Mouse (Mus musculus) heart, embryonic 12.5 days (tissue): ENCODE data around the gene Rfx7. TPM values are rescaled to one million over a fixed set of nuclear protein-coding genes. Genes with fewer than 3 reads are reported as not detected.

Experiments used
- ATAC-seq: fragments of 200-750 bp; cut with Nextera tagmentation; 2 replicates; pipeline ENCODE4 v1.8.0; 2017; ENCODE audit warnings: moderate TSS enrichment, moderate library complexity; ENCODE audit not compliant: insufficient number of reproducible peaks, low FRiP score
- H3K27ac ChIP-seq: fragments of 300-500 bp; sonication (generic); 2 replicates; pipeline ENCODE4 v1.5.1; 2016; ENCODE audit warnings: mild to moderate bottlenecking, moderate library complexity; ENCODE audit not compliant: poor library complexity, severe bottlenecking
- H3K27me3 ChIP-seq: fragments of 300-500 bp; sonication (generic); replicated peaks from 2 replicates; pipeline ENCODE4 v1.6.1; 2016; ENCODE audit warnings: mild to moderate bottlenecking, moderate library complexity
- H3K36me3 ChIP-seq: fragments of 300-500 bp; sonication (generic); 2 replicates; pipeline ENCODE4 v1.6.1; 2016; ENCODE audit warnings: mild to moderate bottlenecking, moderate library complexity
- H3K4me1 ChIP-seq: fragments of 300-500 bp; sonication (generic); replicated peaks from 2 replicates; pipeline ENCODE4 v1.6.1; 2016; ENCODE audit warnings: mild to moderate bottlenecking
- H3K4me2 ChIP-seq: fragments of 300-500 bp; sonication (generic); 2 replicates; pipeline ENCODE4 v1.6.1; 2016; ENCODE audit warnings: mild to moderate bottlenecking, moderate library complexity
- H3K4me3 ChIP-seq: fragments of 300-500 bp; sonication (generic); 2 replicates; pipeline ENCODE4 v1.5.1; 2016; ENCODE audit warnings: mild to moderate bottlenecking
- H3K9ac ChIP-seq: fragments of 300-500 bp; sonication (generic); 2 replicates; pipeline ENCODE4 v1.6.1; 2016; ENCODE audit warnings: mild to moderate bottlenecking, moderate library complexity
- H3K9me3 ChIP-seq: fragments of 300-500 bp; sonication (generic); replicated peaks from 2 replicates; pipeline ENCODE4 v1.6.1; 2016; ENCODE audit warnings: mild to moderate bottlenecking, moderate library complexity
- WGBS: fragments of 180-500 bp; shearing (Covaris S2); methylation state at CpG from one replicate; pipeline ENCODE4 v1.1.7; 2016; 5-methylcytosine and 5-hydroxymethylcytosine counted together
- polyA plus RNA-seq: library from polyadenylated mRNA; unstranded; fragments of >200 nt; fragmentation: Nextera tagmentation; extraction: Ambion mirVana; gene quantifications from 2 replicates; pipeline ENCODE4 v1.2.1, GENCODE M21; 2016

Gene Rfx7
- polyA plus RNA-seq, 1 experiment from 2014 or later, result 10.8 TPM

DNA sequence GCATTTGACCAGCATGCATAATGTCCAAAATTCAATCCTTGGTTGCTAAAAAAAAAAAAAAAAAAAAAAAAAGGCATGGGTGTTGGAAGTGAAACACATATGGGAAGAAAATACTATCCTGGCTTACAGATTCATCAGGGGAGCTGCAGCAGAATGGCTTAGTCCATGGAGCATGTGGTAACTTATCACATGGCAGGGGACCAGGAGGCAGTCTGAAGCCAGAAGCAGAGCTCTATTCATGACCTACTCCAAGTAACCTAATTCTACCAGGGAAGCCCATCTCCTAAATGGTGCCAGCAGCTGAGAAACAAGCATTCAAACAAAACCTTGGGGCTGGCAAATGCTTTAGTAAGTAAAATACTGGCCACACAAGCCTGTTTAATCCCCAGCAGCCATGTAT is 12.8 kb upstream of the Rfx7 start:
- no peak overlapping the region for H3K4me3 ChIP-seq
- H3K36me3 ChIP-seq, result no peaks in the 10 kb centered on the region
- H3K9ac ChIP-seq, result no peak overlapping the region
- H3K4me1 ChIP-seq, result no peaks in the 10 kb centered on the region
- no peak for ATAC-seq
- no peaks in the 10 kb centered on the region for H3K27me3 ChIP-seq
- H3K27ac ChIP-seq, result no peak overlapping the region
- H3K4me2 ChIP-seq, result no peak overlapping the region
- no peaks in the 10 kb centered on the region for H3K9me3 ChIP-seq

DNA sequence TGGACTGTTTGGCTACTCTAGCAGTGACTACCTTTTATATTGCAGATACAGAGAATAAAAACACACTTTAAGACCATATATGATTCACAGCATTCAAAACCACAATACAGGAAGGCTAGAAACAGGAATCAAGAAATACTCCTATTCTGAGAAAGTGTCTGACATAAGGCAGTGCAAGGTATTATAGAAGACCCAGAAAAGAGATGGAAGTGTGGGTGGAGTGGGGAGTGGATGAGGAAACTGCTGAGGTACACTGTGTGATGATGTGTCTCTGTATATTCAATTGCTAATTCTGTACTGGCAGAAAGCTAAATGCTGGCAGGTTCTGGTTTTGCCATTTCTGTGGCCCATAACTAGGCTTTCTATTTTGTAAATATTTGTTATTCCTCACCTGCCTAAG is 11.2 kb upstream of the Rfx7 start:
- H3K27ac ChIP-seq, result no peak overlapping the region
- ATAC-seq, result no peak
- H3K36me3 ChIP-seq, result no peaks in the 10 kb centered on the region
- H3K4me2 ChIP-seq, result no peak overlapping the region
- H3K9ac ChIP-seq, result no peak overlapping the region
- no peaks in the 10 kb centered on the region for H3K9me3 ChIP-seq
- no peaks in the 10 kb centered on the region for H3K27me3 ChIP-seq
- no peak overlapping the region for H3K4me3 ChIP-seq
- no peaks in the 10 kb centered on the region for H3K4me1 ChIP-seq

DNA sequence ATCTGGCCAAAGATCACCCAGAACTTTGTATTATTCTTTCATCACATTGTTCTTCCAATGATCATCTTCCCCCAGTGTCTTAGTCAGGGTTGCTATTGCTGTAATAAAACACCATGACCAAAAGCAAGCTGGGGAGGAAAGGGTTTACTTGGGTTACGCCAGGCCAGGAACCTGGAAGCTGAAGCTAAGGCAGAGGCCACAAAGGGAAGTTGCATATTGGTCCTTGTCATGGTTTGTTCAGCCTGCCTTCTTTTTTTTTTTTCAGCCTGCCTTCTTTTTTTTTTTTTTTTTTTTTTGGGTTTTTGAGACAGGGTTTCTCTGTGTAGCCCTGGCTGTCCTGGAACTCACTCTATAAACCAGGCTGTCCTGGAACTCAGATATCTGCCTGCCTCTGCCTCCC is 5.9 kb upstream of the Rfx7 start:
- WGBS, result 82% methylated on average over 1 of the region's 1 CpGs

DNA sequence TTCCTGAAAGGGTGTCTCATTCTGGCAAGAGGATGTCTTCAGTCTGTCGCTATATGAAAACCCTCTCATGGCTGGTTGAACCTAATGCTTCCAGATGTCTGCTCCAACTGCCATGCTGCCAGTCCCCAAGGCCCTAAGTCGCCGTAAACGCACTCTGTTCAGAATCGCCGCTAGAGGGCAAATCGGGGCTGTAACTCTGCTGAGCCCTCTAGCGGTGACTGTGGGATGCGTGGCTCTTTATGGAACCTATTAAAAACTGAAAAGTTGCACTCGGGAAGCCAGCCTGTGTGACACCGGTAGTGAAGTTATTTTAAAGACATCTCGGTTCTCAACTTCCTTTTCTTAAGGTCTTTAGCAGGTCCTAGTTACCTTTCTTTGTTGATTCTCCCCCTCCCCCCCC is 1.8 kb upstream of the Rfx7 start:
- Histone ChIP-seq H3K27ac (no peak overlapping the region), H3K9me3 (no peaks in the 10 kb centered on the region), H3K4me1 (peaks cover 9% of the 10 kb centered on the region), H3K27me3 (no peaks in the 10 kb centered on the region), H3K36me3 (no peaks in the 10 kb centered on the region), H3K4me2 (peak overlapping the region; percentile 92; the same call in 1 of the 2 replicates), H3K4me3 (no peak overlapping the region), H3K9ac (no peak overlapping the region)
- whole genome bisulfite sequencing, result 1% methylated on average over 12 of the region's 12 CpGs
- ATAC-seq, result no peak

More for the DNA sequence above, 5.9 kb upstream of the Rfx7 start:
- no peak overlapping the region for H3K9ac ChIP-seq
- no peaks in the 10 kb centered on the region for H3K27me3 ChIP-seq
- H3K4me3 ChIP-seq, result no peak overlapping the region
- no peak for ATAC-seq
- H3K27ac ChIP-seq, result no peak overlapping the region
- H3K4me2 ChIP-seq, result no peak overlapping the region
- H3K4me1 ChIP-seq, result peaks cover 6% of the 10 kb centered on the region
- H3K36me3 ChIP-seq, result no peaks in the 10 kb centered on the region
- H3K9me3 ChIP-seq, result no peaks in the 10 kb centered on the region

DNA sequence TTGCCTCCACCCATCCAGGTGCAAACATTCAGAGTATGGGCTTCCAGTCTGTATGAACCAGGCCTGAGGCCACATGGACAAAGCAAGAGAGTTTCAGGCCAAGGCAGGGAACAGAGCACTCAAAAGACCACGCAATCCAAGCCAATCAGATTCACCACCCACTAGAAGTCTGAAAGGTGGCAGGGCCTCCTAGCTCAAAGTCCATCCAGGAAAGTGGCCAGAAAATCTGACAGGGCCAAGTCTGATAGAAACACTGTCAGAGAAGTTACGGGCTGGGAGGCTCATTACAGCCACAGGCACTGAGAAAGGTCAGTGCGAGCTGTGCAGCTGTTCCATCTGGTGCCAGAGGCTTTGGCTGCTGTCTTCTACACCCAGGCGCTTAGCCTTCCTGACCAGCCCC is 1.2 kb upstream of the Rfx7 start:
- H3K9ac ChIP-seq, result peak overlapping the region; percentile 98
- H3K4me1 ChIP-seq, result peaks cover 9% of the 10 kb centered on the region
- H3K36me3 ChIP-seq, result no peaks in the 10 kb centered on the region
- no peak for ATAC-seq
- 42% methylated on average over 4 of the region's 4 CpGs for WGBS
- H3K27me3 ChIP-seq, result no peaks in the 10 kb centered on the region
- H3K4me3 ChIP-seq, result peak overlapping the region; percentile 91
- H3K27ac ChIP-seq, result peak overlapping the region; percentile 99
- H3K4me2 ChIP-seq, result peak overlapping the region; percentile 92
- no peaks in the 10 kb centered on the region for H3K9me3 ChIP-seq

DNA sequence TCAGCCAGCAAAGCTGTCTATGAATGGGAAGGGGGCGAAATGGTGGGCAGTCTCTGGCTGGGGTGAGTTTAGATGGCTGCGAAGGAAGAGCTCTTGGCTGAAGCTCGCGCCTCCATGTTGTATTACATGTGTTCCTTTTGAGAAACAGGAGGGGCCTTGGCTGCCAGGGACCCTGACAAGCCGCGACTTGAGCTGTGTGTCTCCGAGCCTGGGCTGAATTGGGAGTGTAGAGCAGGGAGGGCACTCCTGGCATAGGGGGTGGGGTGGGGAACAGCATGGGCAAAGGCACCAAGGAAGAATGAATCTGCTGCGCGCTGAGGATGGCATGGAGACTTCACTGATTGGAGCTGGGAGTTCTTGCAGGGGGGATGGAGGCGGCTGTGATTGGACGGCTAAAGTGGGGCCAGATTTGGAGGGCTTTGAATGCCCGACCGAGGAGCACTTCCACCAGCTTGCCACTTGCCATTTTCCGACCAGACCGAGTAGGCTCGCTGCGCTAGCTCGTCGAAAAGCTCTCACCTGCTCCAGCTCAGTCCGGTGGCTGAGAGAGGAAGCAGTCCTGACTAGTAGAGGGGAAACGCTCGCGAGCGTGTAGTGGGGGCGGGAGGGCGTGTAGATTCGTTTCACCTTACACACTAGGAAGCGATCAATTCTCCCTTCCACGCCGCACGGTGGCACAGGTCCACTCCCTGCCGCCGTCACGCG is 597 bp upstream of the Rfx7 start:
- Histone ChIP-seq H3K4me3 (peak overlapping the region; percentile 91), H3K27me3 (no peaks in the 10 kb centered on the region), H3K4me2 (peak overlapping the region; percentile 92), H3K36me3 (no peaks in the 10 kb centered on the region), H3K27ac (peak overlapping the region; percentile 99), H3K4me1 (peaks cover 9% of the 10 kb centered on the region), H3K9me3 (no peaks in the 10 kb centered on the region), H3K9ac (peak overlapping the region; percentile 98)
- WGBS, result 3% methylated on average over 31 of the region's 35 CpGs
- peak; percentile 77 for ATAC-seq

DNA sequence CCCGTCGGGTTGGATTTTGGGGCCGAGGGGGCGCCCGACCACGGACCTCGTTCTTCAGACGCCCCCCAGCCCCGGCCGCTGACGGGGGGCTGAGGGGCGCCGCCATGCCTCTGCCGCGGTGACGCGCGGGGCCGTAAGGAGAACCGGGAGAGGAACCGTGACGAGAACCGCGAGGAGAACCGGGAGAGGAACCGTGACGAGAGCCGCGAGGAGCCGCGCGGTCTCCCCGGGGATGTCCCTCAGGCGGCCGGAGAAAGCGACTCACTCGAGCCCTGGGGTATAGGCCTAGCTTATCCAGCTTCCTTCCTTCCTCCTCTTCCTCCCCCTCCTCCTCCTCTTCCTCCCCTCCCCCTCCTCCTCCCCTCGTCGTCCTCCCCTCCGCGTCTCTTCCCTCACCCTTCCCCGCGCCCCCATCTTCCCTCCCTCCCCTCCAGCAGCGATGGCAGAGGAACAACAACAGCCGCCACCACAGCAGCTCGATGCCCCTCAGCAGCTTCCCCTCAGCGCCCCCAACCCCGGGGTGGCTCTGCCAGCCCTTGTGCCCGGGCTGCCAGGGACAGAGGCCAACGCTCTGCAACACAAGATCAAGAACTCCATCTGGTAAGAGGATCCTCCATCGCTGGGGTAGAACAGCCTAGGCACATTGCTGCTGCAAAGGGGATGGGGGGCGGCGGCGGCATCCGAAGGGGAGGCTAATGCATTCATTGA is 495 bp downstream of the Rfx7 start:
- under 1% methylated on average over 38 of the region's 55 CpGs for WGBS
- peak overlapping the region; percentile 98 for H3K9ac ChIP-seq
- H3K36me3 ChIP-seq, result no peaks in the 10 kb centered on the region
- H3K9me3 ChIP-seq, result no peaks in the 10 kb centered on the region
- peak; percentile 65 for ATAC-seq
- peaks cover 9% of the 10 kb centered on the region for H3K4me1 ChIP-seq
- H3K4me2 ChIP-seq, result peak overlapping the region; percentile 92
- H3K27ac ChIP-seq, result peak overlapping the region; percentile 99
- H3K4me3 ChIP-seq, result peak overlapping the region; percentile 91
- no peaks in the 10 kb centered on the region for H3K27me3 ChIP-seq

DNA sequence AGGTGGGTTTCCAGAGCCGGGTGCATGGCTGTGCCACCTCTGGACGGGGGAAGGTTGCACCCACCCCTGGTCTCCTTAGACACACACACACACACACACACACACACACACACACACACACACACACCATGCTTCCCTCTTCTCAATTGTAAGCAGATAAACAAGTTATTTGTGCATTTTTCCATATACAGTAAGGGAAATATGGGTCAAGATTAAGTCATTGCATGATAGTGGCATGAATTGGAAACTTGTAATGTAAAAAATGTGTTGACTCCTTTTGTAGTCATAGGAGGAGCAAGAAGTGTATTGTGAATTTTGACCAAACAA is 1.0 kb downstream of the Rfx7 start:
- H3K27ac ChIP-seq, result peak overlapping the region; percentile 99
- H3K4me1 ChIP-seq, result peaks cover 9% of the 10 kb centered on the region
- H3K9ac ChIP-seq, result peak overlapping the region; percentile 98
- peak overlapping the region; percentile 91 for H3K4me3 ChIP-seq
- 0% methylated on average over 2 of the region's 2 CpGs for WGBS
- H3K9me3 ChIP-seq, result no peaks in the 10 kb centered on the region
- H3K27me3 ChIP-seq, result no peaks in the 10 kb centered on the region
- no peaks in the 10 kb centered on the region for H3K36me3 ChIP-seq
- ATAC-seq, result peak; percentile 31; the same call in 1 of the 2 replicates
- H3K4me2 ChIP-seq, result peak overlapping the region; percentile 92

DNA sequence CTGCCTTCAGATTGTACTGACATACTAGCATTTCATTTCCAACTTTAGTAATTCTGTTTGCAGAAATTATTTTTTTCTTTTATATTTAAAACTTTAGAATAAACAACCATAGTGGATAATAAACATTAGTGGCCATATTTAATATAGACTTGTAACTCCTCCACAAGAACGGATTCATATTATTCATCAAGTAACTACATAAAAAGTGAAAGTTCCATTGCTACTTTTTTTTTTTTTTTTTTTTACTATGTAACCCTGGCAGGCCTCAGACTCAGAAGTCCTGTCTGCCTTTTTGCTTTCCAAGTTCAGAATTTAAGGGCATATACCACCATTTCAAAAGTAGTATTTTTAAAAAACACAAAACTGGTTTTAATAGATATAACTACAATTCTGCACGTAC is 2.9 kb downstream of the Rfx7 start:
- no peak overlapping the region for H3K4me2 ChIP-seq
- H3K9ac ChIP-seq, result no peak overlapping the region
- no peak for ATAC-seq
- peaks cover 9% of the 10 kb centered on the region for H3K4me1 ChIP-seq
- no peak overlapping the region for H3K27ac ChIP-seq
- no peaks in the 10 kb centered on the region for H3K27me3 ChIP-seq
- H3K9me3 ChIP-seq, result no peaks in the 10 kb centered on the region
- H3K36me3 ChIP-seq, result no peaks in the 10 kb centered on the region
- H3K4me3 ChIP-seq, result no peak overlapping the region
- 86% methylated on average over 2 of the region's 2 CpGs for WGBS

DNA sequence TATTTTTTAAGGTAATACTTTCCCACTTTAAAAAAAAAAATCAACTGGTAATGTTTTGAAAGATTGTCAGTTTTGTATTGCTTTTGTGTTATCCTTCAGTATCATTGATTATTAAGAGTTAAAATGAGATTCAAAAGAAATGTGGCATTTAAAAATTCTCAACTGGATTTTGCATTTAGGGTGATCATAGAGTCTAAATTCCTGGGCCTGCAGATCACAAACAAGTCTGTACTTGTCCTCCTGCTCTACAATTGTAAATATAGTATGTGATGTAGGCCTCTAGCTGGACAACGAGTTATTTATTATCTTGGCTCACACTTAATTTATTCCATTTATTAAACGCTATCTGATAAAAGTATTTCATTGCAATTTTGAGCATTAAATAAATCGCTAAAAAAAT is 3.4 kb downstream of the Rfx7 start:
- no peak overlapping the region for H3K9ac ChIP-seq
- no peak overlapping the region for H3K4me2 ChIP-seq
- no peak for ATAC-seq
- WGBS, result 79% methylated on average over 3 of the region's 3 CpGs
- H3K36me3 ChIP-seq, result peaks cover 4% of the 10 kb centered on the region
- H3K27me3 ChIP-seq, result no peaks in the 10 kb centered on the region
- H3K4me3 ChIP-seq, result no peak overlapping the region
- no peaks in the 10 kb centered on the region for H3K9me3 ChIP-seq
- no peak overlapping the region for H3K27ac ChIP-seq
- H3K4me1 ChIP-seq, result peaks cover 9% of the 10 kb centered on the region

DNA sequence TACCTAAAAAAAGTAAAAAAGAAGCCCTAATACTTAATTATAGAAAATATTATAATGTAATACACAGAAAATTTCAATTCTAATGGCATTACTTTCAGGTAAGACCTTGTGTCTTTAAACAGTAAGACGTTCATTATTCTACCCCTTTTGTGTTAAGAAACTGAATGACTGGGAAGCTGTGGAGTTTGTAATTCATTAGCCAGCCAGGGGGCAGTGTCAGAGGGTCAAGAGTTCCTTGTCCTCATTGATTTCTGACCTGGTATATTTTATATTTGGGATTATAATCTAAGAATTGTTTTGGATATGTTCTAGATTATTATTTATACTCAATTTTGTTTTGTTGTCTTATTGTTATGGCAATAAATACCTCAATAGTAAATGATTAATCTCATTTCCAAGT is 5.0 kb downstream of the Rfx7 start:
- no peaks in the 10 kb centered on the region for H3K9me3 ChIP-seq
- WGBS, result 68% methylated on average over 1 of the region's 1 CpGs
- no peak overlapping the region for H3K27ac ChIP-seq
- H3K36me3 ChIP-seq, result peaks cover 6% of the 10 kb centered on the region
- ATAC-seq, result no peak
- no peak overlapping the region for H3K9ac ChIP-seq
- H3K4me3 ChIP-seq, result no peak overlapping the region
- no peaks in the 10 kb centered on the region for H3K27me3 ChIP-seq
- H3K4me2 ChIP-seq, result no peak overlapping the region
- H3K4me1 ChIP-seq, result no peaks in the 10 kb centered on the region

DNA sequence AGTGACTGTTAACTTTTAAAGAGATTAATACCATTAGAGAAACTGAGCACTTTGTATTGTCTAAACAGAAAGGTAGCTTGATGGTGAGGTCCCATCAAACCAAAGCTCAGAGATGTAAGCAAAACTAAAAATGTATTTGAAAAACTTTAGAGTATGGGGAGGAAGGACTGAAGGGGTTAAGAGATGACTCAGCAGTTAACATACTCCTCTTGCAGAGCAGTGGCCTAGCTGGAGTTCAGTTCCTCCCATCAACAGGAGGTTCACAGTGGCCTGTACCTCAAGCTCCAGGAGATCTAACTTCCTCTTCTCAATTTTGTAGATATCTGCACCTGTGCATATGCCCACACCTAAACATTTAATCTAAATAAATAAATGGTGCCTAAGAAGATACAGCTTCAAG is 11.6 kb downstream of the Rfx7 start:
- no peak for ATAC-seq
- no peaks in the 10 kb centered on the region for H3K4me1 ChIP-seq
- no peak overlapping the region for H3K27ac ChIP-seq
- H3K4me2 ChIP-seq, result no peak overlapping the region
- H3K9me3 ChIP-seq, result no peaks in the 10 kb centered on the region
- H3K36me3 ChIP-seq, result peaks cover 6% of the 10 kb centered on the region
- H3K9ac ChIP-seq, result no peak overlapping the region
- H3K27me3 ChIP-seq, result no peaks in the 10 kb centered on the region
- H3K4me3 ChIP-seq, result no peak overlapping the region
